Mouse (Mus musculus) B cell, adult 67 days (primary cell): ENCODE measurements around the gene Olfr592. TPM values are rescaled to one million over a fixed set of nuclear protein-coding genes. Genes with fewer than 3 reads are reported as not detected.

Source experiments
- total RNA-seq, 2 experiments: library from RNA; stranded (reverse); gene quantifications; 4 replicates each; pipeline ENCODE4 v1.2.4; 2023

The Olfr592 gene
- total RNA-seq: not detected

DNA sequence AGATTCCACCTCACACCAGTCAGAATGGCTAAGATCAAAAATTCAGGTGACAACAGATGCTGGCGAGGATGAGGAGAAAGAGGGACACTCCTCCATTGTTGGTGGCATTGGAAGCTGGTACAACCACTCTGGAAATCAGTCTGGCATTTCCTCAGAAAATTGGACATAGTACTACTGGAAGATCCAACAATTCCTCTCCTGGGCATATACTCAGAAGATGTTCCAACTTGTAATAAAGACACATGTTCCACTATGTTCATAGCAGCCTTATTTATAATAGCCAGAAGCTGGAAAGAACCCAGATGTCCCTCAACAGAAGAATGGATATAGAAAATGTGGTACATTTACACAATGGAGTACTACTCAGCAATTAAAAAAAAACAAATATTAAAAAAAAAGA is at the start of gene Olfr592:
Olfr592 (plus strand) TSS at position 301 of the 400 bp plus-strand sequence.

GRCm38 (mm10) chr7:103140579-103140978 is 44.0 kb upstream of the Olfr592 start, which contains the start of gene Olfr588-ps1:
TSS of gene Olfr588-ps1 (plus strand) at chr7:103140879.

DNA sequence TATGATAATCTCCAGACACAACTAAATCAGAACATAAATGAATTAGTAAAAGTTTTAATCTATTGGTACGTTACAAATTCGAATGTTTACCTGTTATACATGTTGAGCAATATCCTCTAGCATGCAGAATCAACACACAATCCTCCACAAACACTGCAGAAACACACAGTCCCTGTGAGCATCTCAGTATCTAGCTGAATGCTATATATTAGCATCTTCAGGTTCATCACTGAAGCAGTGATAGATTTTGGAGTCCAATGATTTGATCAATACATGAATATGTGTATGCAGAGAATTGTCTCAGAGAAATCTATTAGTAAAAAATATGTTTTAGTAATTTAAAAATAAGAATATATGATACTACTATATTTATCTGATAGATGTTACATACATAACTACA is 28.3 kb upstream of the Olfr592 start, which contains the start of gene Olfr589:
Olfr589 (minus strand) TSS at position 101 of the 400 bp plus-strand sequence.

DNA sequence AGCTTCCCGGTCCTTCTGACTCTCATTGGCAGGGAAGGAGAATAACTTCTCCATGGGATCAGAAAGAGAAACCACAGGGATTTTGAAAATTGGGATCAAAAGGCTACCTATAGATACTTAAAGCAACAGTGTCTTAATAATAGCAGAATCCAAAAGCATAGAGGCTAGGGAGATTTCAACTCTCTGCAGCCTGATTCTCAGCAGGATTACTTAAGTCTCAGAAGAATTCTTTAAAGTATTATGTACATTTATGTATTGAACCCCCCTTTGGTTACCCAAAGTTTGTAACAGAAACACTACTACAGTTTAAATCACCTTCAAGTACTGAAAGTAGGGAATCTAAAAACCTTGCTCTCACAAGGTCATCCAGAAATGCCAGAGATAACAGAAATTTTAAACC is 6.4 kb upstream of the Olfr592 start, which contains the start of gene Olfr591:
Olfr591 (minus strand) TSS at position 101 of the 400 bp plus-strand sequence.

DNA sequence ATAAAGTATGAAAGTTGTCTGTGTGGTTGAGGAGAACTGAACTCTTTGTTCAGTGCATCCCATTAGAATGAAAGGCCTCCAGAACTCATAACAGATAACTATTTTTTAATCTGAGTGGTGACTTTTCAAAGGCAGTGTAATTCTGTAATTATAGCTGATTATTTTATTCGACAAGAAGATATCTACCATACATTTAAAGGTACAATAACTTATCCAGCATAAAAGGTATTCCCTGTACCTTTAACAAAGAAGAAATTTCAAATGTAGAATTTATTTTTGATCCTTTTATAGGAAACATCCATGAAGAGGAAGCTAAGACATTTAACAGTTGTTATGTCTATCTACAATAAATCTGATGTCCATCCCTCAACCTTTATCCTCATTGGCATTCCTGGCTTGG is 27.0 kb downstream of the Olfr592 start, which contains the start of gene Olfr593:
Olfr593 (plus strand) TSS at position 301 of the 400 bp plus-strand sequence.

GRCm38 (mm10) chr7:103216696-103217095 is 32.1 kb downstream of the Olfr592 start, which contains the start of gene Olfr594:
TSS of gene Olfr594 (plus strand) at chr7:103216996.

Other genes with a start within 250 kb of the Olfr592 start
- not detected for gene Olfr573-ps1, start 242.2 kb upstream of the Olfr592 start, total RNA-seq
- gene Olfr574, start 236.3 kb upstream of the Olfr592 start, total RNA-seq: not detected
- gene Olfr575, start 226.0 kb upstream of the Olfr592 start, total RNA-seq: not detected
- gene Olfr576, start 222.1 kb upstream of the Olfr592 start, total RNA-seq: not detected
- gene Olfr577, start 208.9 kb upstream of the Olfr592 start, total RNA-seq: not detected
- gene Olfr578, start 195.5 kb upstream of the Olfr592 start, total RNA-seq: not detected
- gene Olfr582, start 146.8 kb upstream of the Olfr592 start, total RNA-seq: not detected
- not detected for gene Olfr583, start 133.5 kb upstream of the Olfr592 start, total RNA-seq
- not detected for gene Olfr584, start 102.9 kb upstream of the Olfr592 start, total RNA-seq
- gene Olfr585, start 87.1 kb upstream of the Olfr592 start, total RNA-seq: not detected
- not detected for gene Olfr586, start 59.2 kb upstream of the Olfr592 start, total RNA-seq
- not detected for gene Olfr588-ps1, start 43.9 kb upstream of the Olfr592 start, total RNA-seq
- not detected for gene Olfr589, start 28.4 kb upstream of the Olfr592 start, total RNA-seq
- gene Olfr591, start 6.5 kb upstream of the Olfr592 start, total RNA-seq: not detected
- not detected for gene Olfr593, start 27.1 kb downstream of the Olfr592 start, total RNA-seq
- not detected for gene Olfr594, start 32.2 kb downstream of the Olfr592 start, total RNA-seq
- not detected for gene Usp17ld, start 67.7 kb downstream of the Olfr592 start, total RNA-seq
- gene Olfr596, start 120.8 kb downstream of the Olfr592 start, total RNA-seq: not detected
- not detected for gene Olfr597, start 131.5 kb downstream of the Olfr592 start, total RNA-seq
- gene Olfr598, start 138.8 kb downstream of the Olfr592 start, total RNA-seq: not detected
- not detected for gene Olfr599, start 151.1 kb downstream of the Olfr592 start, total RNA-seq
- not detected for gene Olfr600, start 164.9 kb downstream of the Olfr592 start, total RNA-seq
- not detected for gene Olfr601, start 177.9 kb downstream of the Olfr592 start, total RNA-seq
- not detected for gene Olfr603, start 201.4 kb downstream of the Olfr592 start, total RNA-seq
- gene Usp17lc, start 230.3 kb downstream of the Olfr592 start, total RNA-seq: not detected